Mouse (Mus musculus) midbrain, embryonic 13.5 days (tissue): ENCODE data around the gene Angel2. TPM values are rescaled to one million over a fixed set of nuclear protein-coding genes. Genes with fewer than 3 reads are reported as not detected.

Experiments used
- ATAC-seq: fragments of 200-750 bp; cut with Nextera tagmentation; 2 replicates; pipeline ENCODE4 v1.8.0; 2017; ENCODE audit warnings: mild to moderate bottlenecking, moderate TSS enrichment, moderate library complexity
- H3K27ac ChIP-seq: fragments of 300-500 bp; sonication (generic); 2 replicates; pipeline ENCODE4 v1.5.1; 2015; ENCODE audit warnings: inconsistent platforms, mild to moderate bottlenecking, moderate library complexity
- H3K27me3 ChIP-seq: fragments of 300-500 bp; sonication (generic); 2 replicates; pipeline ENCODE4 v1.6.1; 2015; ENCODE audit warnings: mild to moderate bottlenecking, inconsistent platforms
- H3K36me3 ChIP-seq: fragments of 300-500 bp; sonication (generic); 2 replicates; pipeline ENCODE4 v1.6.1; 2015; ENCODE audit warnings: mild to moderate bottlenecking, inconsistent platforms
- H3K4me1 ChIP-seq: fragments of 300-500 bp; sonication (generic); replicated peaks from 2 replicates; pipeline ENCODE4 v1.6.1; 2015; ENCODE audit warnings: inconsistent platforms
- H3K4me2 ChIP-seq: fragments of 300-500 bp; sonication (generic); replicated peaks from 2 replicates; pipeline ENCODE4 v1.6.1; 2015; ENCODE audit warnings: moderate library complexity, mild to moderate bottlenecking, inconsistent platforms
- H3K4me3 ChIP-seq: fragments of 300-500 bp; sonication (generic); replicated peaks from 2 replicates; pipeline ENCODE4 v1.5.1; 2015; ENCODE audit warnings: mild to moderate bottlenecking, inconsistent platforms
- H3K9ac ChIP-seq: fragments of 300-500 bp; sonication (generic); replicated peaks from 2 replicates; pipeline ENCODE4 v1.6.1; 2015; ENCODE audit warnings: mild to moderate bottlenecking, inconsistent platforms
- H3K9me3 ChIP-seq: fragments of 300-500 bp; sonication (generic); 2 replicates; pipeline ENCODE4 v1.6.1; 2016; ENCODE audit warnings: mild to moderate bottlenecking, inconsistent platforms
- WGBS: fragments of 180-500 bp; shearing (Covaris S2); methylation state at CpG from one replicate; pipeline ENCODE4 v1.1.7; 2015; 5-methylcytosine and 5-hydroxymethylcytosine counted together
- polyA plus RNA-seq: library from polyadenylated mRNA; unstranded; fragments of >200 nt; fragmentation: Nextera tagmentation; extraction: Ambion mirVana; gene quantifications from 2 replicates; pipeline ENCODE4 v1.2.1, GENCODE M21; 2015

Angel2 gene
- polyA plus RNA-seq, 1 experiment from 2014 or later = 57.7 TPM

- Histone ChIP-seq H3K4me1 (0 out of 2 replicates have a peak, but pooled peaks cover 3% of the 10 kb centered on the region), H3K27me3 (no peaks in the 10 kb centered on the region), H3K36me3 (0 out of 2 replicates have a peak, but pooled peaks cover 5% of the 10 kb centered on the region), H3K9ac (no peak overlapping the region), H3K4me2 (no peak overlapping the region), H3K4me3 (no peak overlapping the region), H3K9me3 (peaks cover 6% of the 10 kb centered on the region), H3K27ac (no peak overlapping the region)
- no peak for ATAC-seq
- 76% methylated on average over 6 of the region's 6 CpGs for WGBS
These were observed 71.5 kb downstream of the Angel2 start for GRCm38 (mm10) chr1:190996346-190996877.

Other genes starting within 250 kb of the Angel2 start
- 28.8 and 28.9 TPM in 2 replicates for gene Rps6kc1, start 13.3 kb upstream of the Angel2 start, polyA plus RNA-seq
- 77.2 and 77.5 TPM in 2 replicates for gene Vash2, start 54.2 kb downstream of the Angel2 start, polyA plus RNA-seq
- gene Flvcr1, start 101.0 kb downstream of the Angel2 start, polyA plus RNA-seq = 7.2 and 7.9 TPM in 2 replicates
- not detected in 2 replicates for gene Spata45, start 111.5 kb downstream of the Angel2 start, polyA plus RNA-seq
- 14.8 and 15.5 TPM in 2 replicates for gene Tatdn3, start 137.8 kb downstream of the Angel2 start, polyA plus RNA-seq
- gene Nsl1, start 137.9 kb downstream of the Angel2 start, polyA plus RNA-seq = 10.2 and 10.8 TPM in 2 replicates
- 1.3 and 1.5 TPM in 2 replicates for gene Batf3, start 172.7 kb downstream of the Angel2 start, polyA plus RNA-seq
- not detected in 2 replicates for gene Fam71a, start 239.7 kb downstream of the Angel2 start, polyA plus RNA-seq